Mouse (Mus musculus): Measurements from ENCODE around the gene Acacb. TPM values are rescaled to one million over a fixed set of nuclear protein-coding genes. Genes with fewer than 3 reads are reported as not detected.
A peak's percentile ranks its signal among the peaks of the same experiment; 100 is the strongest.

The Acacb gene
- total RNA-seq, 4 experiments from 2014 or later: 68.9 to 85.3 (median 72.7) TPM

GRCm38 (mm10) chr5:114269984-114270383 lies 123.6 kb downstream of the Acacb start:
- no peak for DNase-seq

- no peak for DNase-seq
Observed at GRCm38 (mm10) chr5:114273693-114274402, 127.5 kb downstream of the Acacb start, which contains the start of gene Foxn4. Foxn4 (minus strand) TSS chr5:114273807.

GRCm38 (mm10) chr5:114275339-114275738 lies 129.0 kb downstream of the Acacb start:
- no peak for DNase-seq

GRCm38 (mm10) chr5:114275991-114276390 lies 129.7 kb downstream of the Acacb start:
- no peak for DNase-seq

- DNase-seq: no peak
Observed at GRCm38 (mm10) chr5:114279382-114280143, 133.2 kb downstream of the Acacb start.

GRCm38 (mm10) chr5:114282346-114282745 lies 136.0 kb downstream of the Acacb start:
- DNase-seq: no peak

- no peak for DNase-seq
Observed at GRCm38 (mm10) chr5:114284604-114285397, 138.5 kb downstream of the Acacb start.

- no peak for DNase-seq
Observed at GRCm38 (mm10) chr5:114285398-114285700, 139.0 kb downstream of the Acacb start.

GRCm38 (mm10) chr5:114286102-114286501 lies 139.8 kb downstream of the Acacb start:
- no peak for DNase-seq

- no peak for DNase-seq
Observed at GRCm38 (mm10) chr5:114286872-114287571, 140.7 kb downstream of the Acacb start.

- no peak for DNase-seq
Observed at GRCm38 (mm10) chr5:114288396-114288795, 142.1 kb downstream of the Acacb start.

GRCm38 (mm10) chr5:114288874-114289273 lies 142.5 kb downstream of the Acacb start, which contains the start of gene Myo1h:
Myo1h (plus strand) TSS chr5:114289166.
- no peak for DNase-seq

GRCm38 (mm10) chr5:114290004-114290403 lies 143.7 kb downstream of the Acacb start:
- no peak for DNase-seq

GRCm38 (mm10) chr5:114296693-114297631 lies 150.6 kb downstream of the Acacb start:
- DNase-seq: peak; percentile 53

GRCm38 (mm10) chr5:114298212-114298894 lies 152.0 kb downstream of the Acacb start:
- DNase-seq: no peak

- DNase-seq: no peak
Observed at GRCm38 (mm10) chr5:114299156-114299855, 153.0 kb downstream of the Acacb start.

GRCm38 (mm10) chr5:114299883-114300610 lies 153.7 kb downstream of the Acacb start:
- no peak for DNase-seq
